Comparison of ENCODE assay signal across 7 mouse cellular contexts in genomic region chr3:88254268-88254926, GRCm38 (mm10). TPM values are rescaled to one million over a fixed set of nuclear protein-coding genes. Genes with fewer than 3 reads are reported as not detected.
DNase-seq lines count a peak whose midpoint lies in the region; ATAC-seq and TF ChIP-seq lines count a peak whose summit lies in the region.

TSS of gene Rhbg (minus strand) at chr3:88254709.

- no peaks in the 10 kb centered on the region for H3K36me3 ChIP-seq in CH12.LX (replicated peaks in 1 of 2; ENCODE audit: control insufficient read depth in 1 of 2, insufficient read depth in 1 of 2, low read length in 1 of 2)
- H3K36me3 ChIP-seq in embryonic facial prominence, embryonic 13.5 days, result no peaks in the 10 kb centered on the region
- no peaks in the 10 kb centered on the region for H3K36me3 ChIP-seq in hindbrain, embryonic 14.5 days (replicated peaks; ENCODE audit: control insufficient read depth, insufficient read depth)
- no peaks in the 10 kb centered on the region for H3K36me3 ChIP-seq in midbrain, embryonic 15.5 days (replicated peaks)

- no peak within 1 kb of the TSS for H3K9ac ChIP-seq in CH12.LX (ENCODE audit: insufficient read depth, low read depth)
- H3K9ac ChIP-seq in embryonic facial prominence, embryonic 13.5 days, result peak within 1 kb of the TSS; percentile 66
- peak within 1 kb of the TSS; percentile 44 for H3K9ac ChIP-seq in hindbrain, embryonic 14.5 days
- peak within 1 kb of the TSS; percentile 19 for H3K9ac ChIP-seq in midbrain, embryonic 15.5 days

- TF ChIP-seq CTCF in CH12.LX (conservative IDR thresholded peaks at IDR 0.05 in 1 of 2, IDR thresholded peaks at IDR 0.05 in 1 of 2; ENCODE audit: low read depth in 2 of 2, low read length in 2 of 2), result no peak

- H3K79me2 ChIP-seq in CH12.LX (replicated peaks; ENCODE audit: control insufficient read depth, extremely low read depth, insufficient read depth, poor library complexity, severe bottlenecking), result no peaks in the 10 kb centered on the region

- peaks cover 0 to 29% of the 10 kb centered on the region in 2 experiments; a peak in 2 of 4 replicates for H3K4me1 ChIP-seq in CH12.LX (ENCODE audit: control insufficient read depth in 1 of 2, insufficient read depth in 2 of 2)
- peaks cover 7% of the 10 kb centered on the region for H3K4me1 ChIP-seq in embryonic facial prominence, embryonic 13.5 days
- 0 out of 2 replicates have a peak, but pooled peaks cover 4% of the 10 kb centered on the region for H3K4me1 ChIP-seq in hindbrain, embryonic 14.5 days (replicated peaks; ENCODE audit: control insufficient read depth, insufficient read depth, low read length)
- H3K4me1 ChIP-seq in midbrain, embryonic 15.5 days, result peaks cover 6% of the 10 kb centered on the region

- H3K4me2 ChIP-seq in CH12.LX (ENCODE audit: insufficient read depth, low read depth, poor library complexity, severe bottlenecking), result peak within 1 kb of the TSS; percentile 23
- peak within 1 kb of the TSS; percentile 73 for H3K4me2 ChIP-seq in embryonic facial prominence, embryonic 13.5 days
- H3K4me2 ChIP-seq in hindbrain, embryonic 14.5 days (replicated peaks), result peak within 1 kb of the TSS; percentile 63
- peak within 1 kb of the TSS; percentile 59 for H3K4me2 ChIP-seq in midbrain, embryonic 15.5 days

- TF ChIP-seq EP300 in CH12.LX (IDR thresholded peaks at IDR 0.05; ENCODE audit: low read length), result no peak

- in situ Hi-C loops in CH12.LX (cut with MboI; ENCODE audit: low pct_ligation_motif_present, low pct_unique_long_range_greater_than_20kb, low sequenced_read_pairs), result no loop called here

- no peak for DNase-seq in CH12.LX (ENCODE audit: extremely low read depth)
- peak; percentile 62 for DNase-seq in ZHBTc4 (ENCODE audit: low read depth, low spot score)
- DNase-seq in hindbrain, embryonic 14.5 days (ENCODE audit: low spot score), result no peak
- DNase-seq in liver, result peak; percentile 61

- dilution Hi-C loops in CH12.LX (cut with MboI; ENCODE audit: extremely low pct_ligation_motif_present, extremely low pct_unique_long_range_greater_than_20kb, low sequenced_read_pairs), result no loop called here

- no peak within 1 kb of the TSS for H3K27ac ChIP-seq in CH12.LX (ENCODE audit: insufficient read depth, low read depth)
- no peak within 1 kb of the TSS for H3K27ac ChIP-seq in embryonic facial prominence, embryonic 13.5 days
- H3K27ac ChIP-seq in hindbrain, embryonic 14.5 days, result no peak within 1 kb of the TSS
- H3K27ac ChIP-seq in midbrain, embryonic 15.5 days, result no peak within 1 kb of the TSS

- peaks cover 56% of the 10 kb centered on the region for H3K27me3 ChIP-seq in CH12.LX (replicated peaks)
- peaks cover 55% of the 10 kb centered on the region for H3K27me3 ChIP-seq in embryonic facial prominence, embryonic 13.5 days
- H3K27me3 ChIP-seq in hindbrain, embryonic 14.5 days (ENCODE audit: control insufficient read depth, insufficient read depth, low read length), result peaks cover 30% of the 10 kb centered on the region
- peaks cover 27% of the 10 kb centered on the region for H3K27me3 ChIP-seq in midbrain, embryonic 15.5 days (replicated peaks)

- H3K9me3 ChIP-seq in CH12.LX (replicated peaks; ENCODE audit: low read length), result no peaks in the 10 kb centered on the region
- H3K9me3 ChIP-seq in embryonic facial prominence, embryonic 13.5 days, result no peaks in the 10 kb centered on the region
- no peaks in the 10 kb centered on the region for H3K9me3 ChIP-seq in hindbrain, embryonic 14.5 days (ENCODE audit: control insufficient read depth, low read length)
- no peaks in the 10 kb centered on the region for H3K9me3 ChIP-seq in midbrain, embryonic 15.5 days

- no peak for ATAC-seq in embryonic facial prominence, embryonic 13.5 days (ENCODE audit: insufficient number of reproducible peaks, insufficient read depth, low FRiP score, low TSS enrichment, low read depth)
- ATAC-seq in hindbrain, embryonic 14.5 days (ENCODE audit: low FRiP score), result no peak
- ATAC-seq in midbrain, embryonic 15.5 days (replicated peaks), result no peak
- ATAC-seq in activated CD4-positive, CD25-positive, alpha-beta regulatory T cell, adult 4 months, result no peak

- TF ChIP-seq POLR2A in CH12.LX (IDR thresholded peaks at IDR 0.05; ENCODE audit: low read depth, low read length), result no peak

- 2% methylated on average over 34 of the region's 34 CpGs for WGBS in embryonic facial prominence, embryonic 13.5 days
- 3% methylated on average over 34 of the region's 34 CpGs for WGBS in hindbrain, embryonic 14.5 days
- 2% methylated on average over 33 of the region's 34 CpGs for WGBS in midbrain, embryonic 15.5 days

- TF ChIP-seq RAD21 in CH12.LX (IDR thresholded peaks at IDR 0.05; ENCODE audit: low read depth, low read length), result no peak

- H3K4me3 ChIP-seq in CH12.LX (replicated peaks in 1 of 3; ENCODE audit: low read depth in 2 of 3, low read length in 2 of 3, poor library complexity in 1 of 3), result peak within 1 kb of the TSS in 1 of 3 experiments; percentile 40
- H3K4me3 ChIP-seq in embryonic facial prominence, embryonic 13.5 days, result peak within 1 kb of the TSS; percentile 46
- peak within 1 kb of the TSS; percentile 31 for H3K4me3 ChIP-seq in hindbrain, embryonic 14.5 days (replicated peaks; ENCODE audit: low read length)
- peak within 1 kb of the TSS; percentile 32 for H3K4me3 ChIP-seq in midbrain, embryonic 15.5 days

TF ChIP-seq in CH12.LX, 34 proteins besides CTCF, POLR2A, EP300 and RAD21:
- TF ChIP-seq ZMIZ1 (IDR thresholded peaks at IDR 0.05; ENCODE audit: low read depth, low read length) (no peak), JUND (conservative IDR thresholded peaks at IDR 0.05; ENCODE audit: low read depth, low read length) (no peak), JUN (IDR thresholded peaks at IDR 0.05; ENCODE audit: insufficient read depth, low read depth, low read length) (no peak), MAFK (IDR thresholded peaks at IDR 0.05; ENCODE audit: insufficient replicate concordance, low read length) (no peak), MEF2A (IDR thresholded peaks at IDR 0.05; ENCODE audit: borderline replicate concordance, low read depth, low read length) (no peak), POLR2AphosphoS2 (IDR thresholded peaks at IDR 0.05; ENCODE audit: low read depth, low read length) (no peak), GABPA (IDR thresholded peaks at IDR 0.05; ENCODE audit: insufficient replicate concordance, low read depth, low read length) (no peak), ETS1 (conservative IDR thresholded peaks at IDR 0.05; ENCODE audit: low read depth, low read length) (no peak), NRF1 (IDR thresholded peaks at IDR 0.05; ENCODE audit: low read depth, low read length) (no peak), ZKSCAN1 (IDR thresholded peaks at IDR 0.05; ENCODE audit: borderline replicate concordance, low read depth, low read length) (no peak)

RNA-seq across cellular contexts. Expression of gene Rhbg, which starts in this region (rescaled TPM):
- total RNA-seq in CH12.LX (2012; rRNA removed), result 0.08 TPM in 1 of 2 replicates, not detected in the other
- total RNA-seq in CH12.LX (2014; rRNA removed), result not detected in 2 replicates
- not detected in 2 replicates for polyA plus RNA-seq in CH12.LX (2012; ENCODE audit: insufficient read length, low read depth)
- 3.3 and 6.7 TPM in 2 replicates for polyA plus RNA-seq in embryonic facial prominence, embryonic 13.5 days (2015; fragmentation: Nextera tagmentation; extraction: Ambion mirVana)
- polyA plus RNA-seq in hindbrain, embryonic 14.5 days (2014; fragmentation: Nextera tagmentation; extraction: Ambion mirVana), result 0.48 and 0.76 TPM in 2 replicates
- polyA plus RNA-seq in midbrain, embryonic 15.5 days (2015; fragmentation: Nextera tagmentation; extraction: Ambion mirVana), result 0.14 TPM in 2 replicates
- polyA plus RNA-seq in activated CD4-positive, CD25-positive, alpha-beta regulatory T cell, adult 4 months (2017; shearing (Covaris generic)), result not detected

Comparison
In these comparisons a context has a peak if more than half of its experiments do, and no peak if none do; other contexts are left out.
1. DNase-seq: peak in ZHBTc4 (single experiment) and liver (single experiment); none in CH12.LX (single experiment) and hindbrain, embryonic 14.5 days (single experiment).
2. H3K4me2 ChIP-seq: peak in every context shown above with its lines; median percentile 73 in embryonic facial prominence, embryonic 13.5 days; 63 in hindbrain, embryonic 14.5 days; 59 in midbrain, embryonic 15.5 days; 23 in CH12.LX.